Mouse (Mus musculus) ES-E14 (cell line): ENCODE measurements around the gene Agbl3.

Source experiments
- CHD2 ChIP-seq: IDR thresholded peaks from 2 replicates; pipeline ENCODE4 v1.6.1; 2014; ENCODE audit warnings: mild to moderate bottlenecking, low read depth, low read length, inconsistent platforms
- ZC3H11A ChIP-seq: IDR thresholded peaks from 2 replicates; pipeline ENCODE4 v1.6.1; 2012; ENCODE audit warnings: low read depth, mild to moderate bottlenecking, inconsistent platforms, low read length, borderline replicate concordance
- ZNF384 ChIP-seq: IDR thresholded peaks from 2 replicates; pipeline ENCODE4 v1.6.1; 2012; ENCODE audit warnings: low read depth, low read length, inconsistent platforms

DNA sequence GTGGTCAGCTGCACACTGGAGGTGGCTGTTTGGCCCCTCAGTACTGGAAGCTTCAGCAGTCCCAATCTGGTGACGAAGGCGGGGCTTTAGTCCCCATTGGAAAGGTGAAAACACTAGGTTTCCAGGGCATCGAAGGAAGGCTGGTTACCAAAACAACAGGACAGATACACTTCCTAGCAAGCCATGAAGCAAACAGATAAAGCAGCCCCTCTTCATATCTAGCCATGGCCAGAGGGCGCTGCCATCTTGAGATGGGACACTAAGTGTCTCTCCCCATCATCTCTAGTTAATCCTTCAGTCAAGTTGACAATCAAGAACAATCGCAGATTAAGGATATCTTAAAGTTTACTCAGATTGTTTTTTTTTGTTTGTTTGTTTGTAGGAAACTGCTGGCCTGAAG lies 14.5 kb upstream of the Agbl3 start:
- TF ChIP-seq ZNF384, result no peak
- TF ChIP-seq CHD2, result no peak
- TF ChIP-seq ZC3H11A, result no peak
